ENCODE assay signal across 11 mouse cellular contexts in genomic region chr16:44553861-44554260, GRCm38 (mm10). TPM values are rescaled to one million over a fixed set of nuclear protein-coding genes. Genes with fewer than 3 reads are reported as not detected.
DNase-seq lines count a peak whose midpoint lies in the region; ATAC-seq and TF ChIP-seq lines count a peak whose summit lies in the region.
"Had no signal": no experiment of that assay in that cellular context is flagged by ENCODE, and none has a peak within 500 bp of the region (broad histone marks: within the 10 kb centered on the region; RNA-seq: fewer than 3 reads in every experiment).

No protein-coding gene starts in this region.

- H3K9me3 ChIP-seq in lung, embryonic 14.5 days (ENCODE audit: low read depth, low read length), result no peaks in the 10 kb centered on the region
- H3K9me3 ChIP-seq in hindbrain, embryonic 14.5 days (ENCODE audit: control insufficient read depth, low read length), result no peaks in the 10 kb centered on the region
- no peaks in the 10 kb centered on the region for H3K9me3 ChIP-seq in midbrain, embryonic 16.5 days (replicated peaks; ENCODE audit: control insufficient read depth, low read length, poor library complexity, severe bottlenecking)

- no peak overlapping the region for H3K4me3 ChIP-seq in lung, embryonic 14.5 days (ENCODE audit: low read depth, low read length)
- peak overlapping the region; percentile 10; the same call in 1 of the 2 replicates for H3K4me3 ChIP-seq in hindbrain, embryonic 14.5 days (replicated peaks; ENCODE audit: low read length)
- H3K4me3 ChIP-seq in midbrain, embryonic 16.5 days (ENCODE audit: low read depth, low read length), result no peak overlapping the region
- H3K4me3 ChIP-seq: erythroblast, embryonic 14.5 days had no signal

- H3K4me1 ChIP-seq in lung, embryonic 14.5 days (ENCODE audit: insufficient read depth), result peaks cover 27% of the 10 kb centered on the region
- peaks cover 47% of the 10 kb centered on the region for H3K4me1 ChIP-seq in hindbrain, embryonic 14.5 days (replicated peaks; ENCODE audit: control insufficient read depth, insufficient read depth, low read length)
- H3K4me1 ChIP-seq in midbrain, embryonic 16.5 days (ENCODE audit: control insufficient read depth, insufficient read depth, low read length), result peaks cover 41% of the 10 kb centered on the region

- peak overlapping the region; percentile 49 for H3K4me2 ChIP-seq in lung, embryonic 14.5 days
- peak overlapping the region; percentile 43 for H3K4me2 ChIP-seq in hindbrain, embryonic 14.5 days (replicated peaks)
- H3K4me2 ChIP-seq in midbrain, embryonic 16.5 days (ENCODE audit: low read length), result peak overlapping the region; percentile 36

- peak; percentile 48 to 49 for DNase-seq in adrenal gland, postnatal 36 days
- no peak for DNase-seq in adrenal gland, adult 8-10 months
- DNase-seq in lung, embryonic 14.5 days, result no peak
- DNase-seq in lung, postnatal 10 days, result no peak
- DNase-seq in hindbrain, embryonic 14.5 days (ENCODE audit: low spot score), result no peak
- no peak for DNase-seq in urinary bladder, adult 2 months (ENCODE audit: low spot score)
- DNase-seq in urinary bladder, postnatal 10 days (ENCODE audit: low spot score), result no peak
- DNase-seq: kidney, adult 2 months; liver, postnatal 0 days had no signal

- no peak overlapping the region for H3K9ac ChIP-seq in lung, embryonic 14.5 days
- H3K9ac ChIP-seq in hindbrain, embryonic 14.5 days, result no peak overlapping the region
- H3K9ac ChIP-seq in midbrain, embryonic 16.5 days (ENCODE audit: low read depth, low read length), result no peak overlapping the region
- H3K9ac ChIP-seq: liver, postnatal 0 days had no signal

- H3K27ac ChIP-seq in lung, embryonic 14.5 days (ENCODE audit: low read depth), result no peak overlapping the region; the same call in 1 of the 2 replicates
- H3K27ac ChIP-seq in hindbrain, embryonic 14.5 days, result no peak overlapping the region
- H3K27ac ChIP-seq in midbrain, embryonic 16.5 days (ENCODE audit: low read length), result peak overlapping the region; percentile 13; the same call in 1 of the 2 replicates

- 50% methylated on average over 8 of the region's 8 CpGs for WGBS in lung, embryonic 14.5 days
- WGBS in hindbrain, embryonic 14.5 days, result 40% methylated on average over 8 of the region's 8 CpGs
- WGBS in midbrain, embryonic 16.5 days, result 43% methylated on average over 8 of the region's 8 CpGs

- no peaks in the 10 kb centered on the region for H3K27me3 ChIP-seq in lung, embryonic 14.5 days (ENCODE audit: insufficient read depth, low read length)
- H3K27me3 ChIP-seq in hindbrain, embryonic 14.5 days (ENCODE audit: control insufficient read depth, insufficient read depth, low read length), result no peaks in the 10 kb centered on the region
- no peaks in the 10 kb centered on the region for H3K27me3 ChIP-seq in midbrain, embryonic 16.5 days (ENCODE audit: control insufficient read depth, insufficient read depth, low read depth, low read length)

- ATAC-seq in lung, embryonic 14.5 days (ENCODE audit: insufficient read depth), result no peak
- ATAC-seq in hindbrain, embryonic 14.5 days (ENCODE audit: low FRiP score), result no peak
- no peak for ATAC-seq in midbrain, embryonic 16.5 days
- ATAC-seq: liver, postnatal 0 days had no signal

- H3K36me3 ChIP-seq in lung, embryonic 14.5 days (ENCODE audit: insufficient read depth), result no peaks in the 10 kb centered on the region; the same call in 1 of the 2 replicates
- no peaks in the 10 kb centered on the region for H3K36me3 ChIP-seq in hindbrain, embryonic 14.5 days (replicated peaks; ENCODE audit: control insufficient read depth, insufficient read depth)
- H3K36me3 ChIP-seq in midbrain, embryonic 16.5 days (ENCODE audit: control insufficient read depth, insufficient read depth, low read length), result no peaks in the 10 kb centered on the region

- no peak for TF ChIP-seq CTCF in lung, embryonic 14.5 days (IDR thresholded peaks at IDR 0.05; ENCODE audit: low read depth)

RNA-seq across cellular contexts. Expression of gene Boc, which starts 4.8 kb away (rescaled TPM):
- total RNA-seq in adrenal gland, postnatal 36 days (2021), result 10 to 100 TPM; 42.4 to 82.2 TPM
- 10 to 100 TPM; 45.6 to 89.0 (median 65.4) TPM for total RNA-seq in adrenal gland, adult 8-10 months (2022)
- 36.4 and 38.8 TPM in 2 replicates for polyA plus RNA-seq in lung, embryonic 14.5 days (2014; fragmentation: Nextera tagmentation; extraction: Ambion mirVana)
- 10.1 and 11.8 TPM in 2 replicates for polyA plus RNA-seq in hindbrain, embryonic 14.5 days (2014; fragmentation: Nextera tagmentation; extraction: Ambion mirVana)
- 7.3 and 10.5 TPM in 2 replicates for polyA plus RNA-seq in midbrain, embryonic 16.5 days (2015; fragmentation: Nextera tagmentation; extraction: Ambion mirVana)
- 23.5 and 30.1 TPM in 2 replicates for polyA plus RNA-seq in urinary bladder, adult 2 months (2012; rRNA removed)
- polyA plus RNA-seq: erythroblast, embryonic 14.5 days had no signal

Comparison
In these comparisons a context has a peak if more than half of its experiments do, and no peak if none do; other contexts are left out.
1. DNase-seq: peak in adrenal gland, postnatal 36 days (2 of 2); none in adrenal gland, adult 8-10 months (single experiment), lung, embryonic 14.5 days (single experiment), lung, postnatal 10 days (single experiment), hindbrain, embryonic 14.5 days (single experiment), urinary bladder, adult 2 months (single experiment) and urinary bladder, postnatal 10 days (single experiment).
2. Peak in every context shown above with its lines, with median percentiles within 50 percentile points of each other: H3K4me2 ChIP-seq.